Mouse (Mus musculus) ES-E14 (cell line): ENCODE data around the gene Pex10. TPM values are rescaled to one million over a fixed set of nuclear protein-coding genes. Genes with fewer than 3 reads are reported as not detected.

Source experiments
- DNase-seq: peaks from one replicate; pipeline ENCODE4 v3.0.0-alpha.2; 2013; ENCODE audit warnings: low read depth, low spot score
- H3K27ac ChIP-seq: 2 replicates; pipeline ENCODE4 v1.5.1; 2012; ENCODE audit warnings: low read depth, mild to moderate bottlenecking, low read length, moderate library complexity, mixed read lengths; ENCODE audit not compliant: poor library complexity, insufficient read depth, severe bottlenecking
- H3K36me3 ChIP-seq: 2 replicates; pipeline ENCODE4 v1.6.1; 2012; ENCODE audit warnings: mild to moderate bottlenecking, low read length, moderate library complexity, mixed read lengths; ENCODE audit not compliant: control insufficient read depth, poor library complexity, insufficient read depth, severe bottlenecking
- H3K4me1 ChIP-seq, 2 experiments: fragments of 150-350 bp in 1 of 2; sonication (generic) in 1 of 2; 2 replicates each; pipeline ENCODE4 v1.6.1; 2012; ENCODE audit warnings: low read length in 2 of 2, mild to moderate bottlenecking in 1 of 2, mixed read lengths in 1 of 2; ENCODE audit not compliant: control insufficient read depth in 2 of 2, insufficient read depth in 2 of 2, poor library complexity in 1 of 2
- H3K4me3 ChIP-seq, 2 experiments: fragments of 150-350 bp in 1 of 2; sonication (generic) in 1 of 2; 2 replicates each; pipeline ENCODE4 v1.5.1; 2012; ENCODE audit warnings: low read length in 2 of 2, low read depth in 1 of 2, mild to moderate bottlenecking in 1 of 2, mixed read lengths in 1 of 2; ENCODE audit not compliant: insufficient read depth in 1 of 2, poor library complexity in 1 of 2, severe bottlenecking in 1 of 2
- H3K9ac ChIP-seq: 2 replicates; pipeline ENCODE4 v1.6.1; 2012; ENCODE audit warnings: low read depth, mild to moderate bottlenecking, low read length, mixed read lengths; ENCODE audit not compliant: poor library complexity, insufficient read depth, severe bottlenecking
- H3K9me3 ChIP-seq: fragments of 150-350 bp; sonication (generic); 2 replicates; pipeline ENCODE4 v1.6.1; 2012; ENCODE audit warnings: low read depth, mild to moderate bottlenecking, low read length; ENCODE audit not compliant: control insufficient read depth, insufficient read depth
- CHD2 ChIP-seq: IDR thresholded peaks from 2 replicates; pipeline ENCODE4 v1.6.1; 2014; ENCODE audit warnings: mild to moderate bottlenecking, low read depth, low read length, inconsistent platforms
- HCFC1 ChIP-seq: IDR thresholded peaks from 2 replicates; pipeline ENCODE4 v1.6.1; 2012; ENCODE audit warnings: low read length, inconsistent platforms, borderline replicate concordance; ENCODE audit not compliant: insufficient read depth
- MAFK ChIP-seq: IDR thresholded peaks from 2 replicates; pipeline ENCODE4 v1.6.1; 2014; ENCODE audit warnings: mild to moderate bottlenecking, low read depth, low read length, inconsistent platforms; ENCODE audit not compliant: insufficient read depth
- ZC3H11A ChIP-seq: IDR thresholded peaks from 2 replicates; pipeline ENCODE4 v1.6.1; 2012; ENCODE audit warnings: low read depth, mild to moderate bottlenecking, inconsistent platforms, low read length, borderline replicate concordance
- ZNF384 ChIP-seq: IDR thresholded peaks from 2 replicates; pipeline ENCODE4 v1.6.1; 2012; ENCODE audit warnings: low read depth, low read length, inconsistent platforms
- in situ Hi-C, 2 experiments: fragments of 600-800 bp; cut with MboI; formaldehyde crosslinking; loops; one replicate each; pipeline ENCODE4 v1.15.1; 2025; ENCODE audit warnings: low sequenced_read_pairs in 2 of 2, inconsistent platforms in 1 of 2; ENCODE audit not compliant: unreplicated experiment in 2 of 2
- total RNA-seq: library from RNA; depleted of rRNA; stranded (reverse); fragments of 300-350 nt; gene quantifications from 2 replicates; pipeline ENCODE4 v1.2.3, GENCODE M21; 2012

Pex10 gene
- total RNA-seq, 1 experiment: 38.6 TPM

GRCm38 (mm10) chr4:155113766-155114410 is 47.1 kb downstream of the Pex10 start:
- Histone ChIP-seq H3K4me3 (no peak overlapping the region), H3K4me1 (peaks cover 3 to 17% of the 10 kb centered on the region in 2 experiments; a peak in 3 of 4 replicates), H3K9me3 (no peaks in the 10 kb centered on the region), H3K36me3 (no peaks in the 10 kb centered on the region), H3K27ac (no peak overlapping the region), H3K9ac (no peak overlapping the region)
- TF ChIP-seq CHD2 (no peak), MAFK (peak; percentile 80)
- in situ Hi-C loops: no loop called here
- peak; percentile 37 for DNase-seq

GRCm38 (mm10) chr4:155116607-155117006 is 49.8 kb downstream of the Pex10 start:
- in situ Hi-C loops: no loop called here
- TF ChIP-seq ZNF384: no peak
- TF ChIP-seq MAFK: no peak
- TF ChIP-seq ZC3H11A: no peak
- TF ChIP-seq CHD2: no peak
- TF ChIP-seq HCFC1: no peak
- Histone ChIP-seq H3K27ac (no peak overlapping the region), H3K4me1 (peaks cover 3 to 28% of the 10 kb centered on the region in 2 experiments; a peak in 3 of 4 replicates), H3K36me3 (no peaks in the 10 kb centered on the region), H3K9me3 (no peaks in the 10 kb centered on the region), H3K9ac (no peak overlapping the region), H3K4me3 (no peak overlapping the region)
- no peak for DNase-seq

GRCm38 (mm10) chr4:155117396-155117978 is 50.7 kb downstream of the Pex10 start:
- Histone ChIP-seq H3K9ac (no peak overlapping the region), H3K4me1 (peaks cover 6 to 35% of the 10 kb centered on the region in 2 experiments; a peak in 3 of 4 replicates), H3K9me3 (no peaks in the 10 kb centered on the region), H3K27ac (no peak overlapping the region), H3K36me3 (no peaks in the 10 kb centered on the region), H3K4me3 (no peak overlapping the region)
- TF ChIP-seq MAFK (no peak), HCFC1 (no peak), ZNF384 (no peak), ZC3H11A (no peak), CHD2 (no peak)
- in situ Hi-C loops: no loop called here
- DNase-seq: no peak

- Histone ChIP-seq H3K4me1 (peaks cover 6 to 35% of the 10 kb centered on the region in 2 experiments; a peak in 3 of 4 replicates), H3K27ac (no peak overlapping the region)
Observed at GRCm38 (mm10) chr4:155118278-155118677, 51.5 kb downstream of the Pex10 start.

More at GRCm38 (mm10) chr4:155118278-155118677, 51.5 kb downstream of the Pex10 start:
- in situ Hi-C loops: no loop called here
- no peaks in the 10 kb centered on the region for H3K36me3 ChIP-seq
- no peak for DNase-seq
- H3K9me3 ChIP-seq: no peaks in the 10 kb centered on the region
- H3K9ac ChIP-seq: no peak overlapping the region
- H3K4me3 ChIP-seq: no peak overlapping the region
- TF ChIP-seq MAFK (no peak), CHD2 (no peak), ZNF384 (no peak), HCFC1 (no peak), ZC3H11A (no peak)
